Comparison of ENCODE assay signal across 17 mouse cellular contexts in the genomic region with DNA sequence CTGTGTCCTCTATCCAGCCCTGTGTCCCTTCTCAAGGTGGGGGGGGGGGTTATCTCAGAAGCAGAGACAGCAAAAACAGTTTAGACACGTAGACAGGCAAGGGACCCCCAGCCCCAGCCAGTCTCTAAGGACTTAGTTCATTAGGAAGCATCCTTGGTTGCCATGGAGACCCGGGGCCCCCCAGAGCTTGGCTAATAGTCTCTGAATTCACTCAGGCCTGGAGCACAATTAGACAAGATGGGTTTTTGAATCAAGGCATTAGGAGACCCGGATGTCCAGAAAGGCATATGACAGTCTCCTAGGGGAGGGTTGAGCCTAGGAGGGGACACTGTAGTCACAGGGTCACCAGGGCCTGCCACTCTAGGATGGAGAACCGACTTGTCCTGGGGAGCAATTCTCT. TPM values are rescaled to one million over a fixed set of nuclear protein-coding genes. Genes with fewer than 3 reads are reported as not detected.
DNase-seq lines count a peak whose midpoint lies in the region; ATAC-seq and TF ChIP-seq lines count a peak whose summit lies in the region.
"Had no signal": no experiment of that assay in that cellular context is flagged by ENCODE, and none has a peak within 500 bp of the region (broad histone marks: within the 10 kb centered on the region; RNA-seq: fewer than 3 reads in every experiment).

No protein-coding gene starts in this region.

- H3K27me3 ChIP-seq in forebrain, embryonic 12.5 days, result peaks cover 4% of the 10 kb centered on the region; the same call in 1 of the 2 replicates
- H3K27me3 ChIP-seq in hindbrain, embryonic 16.5 days (replicated peaks; ENCODE audit: control insufficient read depth, insufficient read depth, low read length), result no peaks in the 10 kb centered on the region
- no peaks in the 10 kb centered on the region for H3K27me3 ChIP-seq in neural tube, embryonic 15.5 days (replicated peaks)
- H3K27me3 ChIP-seq: lung, embryonic 15.5 days had no signal

- TF ChIP-seq CTCF in layer of hippocampus, adult 2 months (conservative IDR thresholded peaks at IDR 0.05), result no peak

- no peaks in the 10 kb centered on the region for H3K9me3 ChIP-seq in forebrain, embryonic 12.5 days
- H3K9me3 ChIP-seq in hindbrain, embryonic 16.5 days (ENCODE audit: control insufficient read depth, low read length), result no peaks in the 10 kb centered on the region
- H3K9me3 ChIP-seq in neural tube, embryonic 15.5 days (replicated peaks), result no peaks in the 10 kb centered on the region
- H3K9me3 ChIP-seq: limb, embryonic 15.5 days; lung, embryonic 15.5 days; megakaryocyte, embryonic 14.5 days had no signal

- no peak for DNase-seq in layer of hippocampus, adult 2 months (ENCODE audit: low spot score in 2 of 2)
- no peak for DNase-seq in layer of hippocampus, postnatal 10 days (ENCODE audit: low spot score in 2 of 2)
- DNase-seq in adrenal gland, adult 18-20 months (ENCODE audit: low spot score in 2 of 2), result no peak
- no peak for DNase-seq in c-Kit-positive CD71-positive TER-119-positive erythroid progenitor cells, embryonic 14.5 days (ENCODE audit: low spot score)
- DNase-seq: cerebellum, adult 9-10 months; embryo, embryonic 11 days; gastrocnemius, postnatal 10 days; kidney, adult 11 months had no signal

- no peaks in the 10 kb centered on the region for H3K36me3 ChIP-seq in forebrain, embryonic 12.5 days (replicated peaks)
- H3K36me3 ChIP-seq in hindbrain, embryonic 16.5 days (ENCODE audit: control insufficient read depth, insufficient read depth, low read length), result no peaks in the 10 kb centered on the region
- H3K36me3 ChIP-seq in neural tube, embryonic 15.5 days, result no peaks in the 10 kb centered on the region
- H3K36me3 ChIP-seq: limb, embryonic 15.5 days; lung, embryonic 15.5 days had no signal

- peak overlapping the region; percentile 93 for H3K27ac ChIP-seq in layer of hippocampus, adult 2 months
- no peak overlapping the region for H3K27ac ChIP-seq in forebrain, embryonic 12.5 days
- peak overlapping the region; percentile 66 for H3K27ac ChIP-seq in hindbrain, embryonic 16.5 days (ENCODE audit: low read depth, low read length)
- peak overlapping the region; percentile 70; the same call in 1 of the 2 replicates for H3K27ac ChIP-seq in neural tube, embryonic 15.5 days (replicated peaks)
- H3K27ac ChIP-seq: limb, embryonic 15.5 days; lung, embryonic 15.5 days had no signal

- ATAC-seq in forebrain, embryonic 12.5 days (ENCODE audit: low FRiP score), result peak; percentile 40
- ATAC-seq in hindbrain, embryonic 16.5 days, result no peak
- no peak for ATAC-seq in neural tube, embryonic 15.5 days (ENCODE audit: low FRiP score)
- no peak for ATAC-seq in inflammation-experienced regulatory T-cells, adult 6 months
- ATAC-seq: activated CD4-positive, CD25-positive, alpha-beta regulatory T cell, adult 4 months had no signal

- H3K4me2 ChIP-seq in forebrain, embryonic 12.5 days, result 0 out of 2 replicates have a peak overlapping the region, but pooled peaks have one; percentile 10
- no peak overlapping the region for H3K4me2 ChIP-seq in hindbrain, embryonic 16.5 days (ENCODE audit: low read length)
- H3K4me2 ChIP-seq in neural tube, embryonic 15.5 days, result no peak overlapping the region
- H3K4me2 ChIP-seq: limb, embryonic 15.5 days; lung, embryonic 15.5 days had no signal

- H3K4me1 ChIP-seq in forebrain, embryonic 12.5 days, result peaks cover 84% of the 10 kb centered on the region
- H3K4me1 ChIP-seq in hindbrain, embryonic 16.5 days (ENCODE audit: control insufficient read depth, insufficient read depth, low read depth, low read length), result peaks cover 62% of the 10 kb centered on the region
- peaks cover 92% of the 10 kb centered on the region for H3K4me1 ChIP-seq in neural tube, embryonic 15.5 days

- H3K9ac ChIP-seq in forebrain, embryonic 12.5 days, result 0 out of 2 replicates have a peak overlapping the region, but pooled peaks have one; percentile 5
- H3K9ac ChIP-seq in hindbrain, embryonic 16.5 days (ENCODE audit: low read depth, low read length), result peak overlapping the region; percentile 11; the same call in 1 of the 2 replicates
- H3K9ac ChIP-seq in neural tube, embryonic 15.5 days (replicated peaks), result 0 out of 2 replicates have a peak overlapping the region, but pooled peaks have one; percentile 17
- H3K9ac ChIP-seq: limb, embryonic 15.5 days; lung, embryonic 15.5 days had no signal

- no peak overlapping the region for H3K4me3 ChIP-seq in layer of hippocampus, adult 2 months
- no peak overlapping the region for H3K4me3 ChIP-seq in forebrain, embryonic 12.5 days (replicated peaks)
- no peak overlapping the region for H3K4me3 ChIP-seq in hindbrain, embryonic 16.5 days (ENCODE audit: low read length)
- H3K4me3 ChIP-seq in neural tube, embryonic 15.5 days (replicated peaks), result no peak overlapping the region
- H3K4me3 ChIP-seq: limb, embryonic 15.5 days; lung, embryonic 15.5 days; megakaryocyte, embryonic 14.5 days had no signal

- 15% methylated on average over 4 of the region's 4 CpGs for WGBS in forebrain, embryonic 12.5 days
- 22% methylated on average over 4 of the region's 4 CpGs for WGBS in hindbrain, embryonic 16.5 days
- 26% methylated on average over 4 of the region's 4 CpGs for WGBS in neural tube, embryonic 15.5 days

RNA-seq across cellular contexts. Expression of gene Coro2b, which starts 18.3 kb away (rescaled TPM):
- 100 to 1,000 TPM; 226 to 243 TPM for total RNA-seq in layer of hippocampus, adult 2 months (2021)
- total RNA-seq in layer of hippocampus, postnatal 10 days (2021), result 100 to 1,000 TPM; 131 to 136 TPM
- 37.6 and 38.1 TPM in 2 replicates for polyA plus RNA-seq in forebrain, embryonic 12.5 days (2016; fragmentation: Nextera tagmentation; extraction: Ambion mirVana)
- polyA plus RNA-seq in hindbrain, embryonic 16.5 days (2015; fragmentation: Nextera tagmentation; extraction: Ambion mirVana), result 37.5 and 46.2 TPM in 2 replicates
- polyA plus RNA-seq in neural tube, embryonic 15.5 days (2015; fragmentation: Nextera tagmentation; extraction: Ambion mirVana), result 34.3 and 38.2 TPM in 2 replicates
- polyA plus RNA-seq in inflammation-experienced regulatory T-cells, adult 6 months (2017; shearing (Covaris generic)), result 1 to 10 TPM in 2 of 3 experiments, under 1 TPM in 1; 0.33 to 3.8 (median 1.2) TPM
- 10 to 100 TPM; 10.5 to 14.8 TPM for total RNA-seq in adrenal gland, adult 18-20 months (2021)
- total RNA-seq: neutrophil, adult 5-6 weeks had no signal
